Mouse (Mus musculus) ES-Bruce4 (cell line): ENCODE measurements around the gene Usp48.

ENCODE experiments used
- CTCF ChIP-seq: IDR thresholded peaks from one replicate; pipeline ENCODE4 v1.8.1; 2011; ENCODE audit warnings: low read depth, low read length
- EP300 ChIP-seq: IDR thresholded peaks from 2 replicates; pipeline ENCODE4 v1.6.1; 2011; ENCODE audit warnings: low read depth, low read length; ENCODE audit not compliant: insufficient read depth
- POLR2A ChIP-seq: IDR thresholded peaks from one replicate; pipeline ENCODE4 v1.8.1; 2011; ENCODE audit warnings: low read length; ENCODE audit not compliant: insufficient read depth

GRCm38 (mm10) chr4:137663491-137663890 is 69.9 kb downstream of the Usp48 start:
- TF ChIP-seq CTCF (no peak), POLR2A (no peak), EP300 (no peak)
